Mouse (Mus musculus) adrenal gland, adult 18-20 months (tissue): ENCODE data around the gene Ddx27. TPM values are rescaled to one million over a fixed set of nuclear protein-coding genes. Genes with fewer than 3 reads are reported as not detected.
"Not testable (repeated sequence)": the region's sequence is repeated elsewhere in the genome, so short reads cannot be mapped to it uniquely, and the experiment has no call there.

ENCODE experiments used
- DNase-seq, 2 experiments: peaks; one replicate each; pipeline ENCODE4 v3.0.0; 2021 to 2022; ENCODE audit warnings: low spot score in 2 of 2
- long read RNA-seq, 2 experiments: library from polyadenylated mRNA; stranded (forward); transcript quantifications; one replicate each; pipeline ENCODE4 v2.0.0; 2021
- total RNA-seq, 2 experiments: library from RNA; stranded (reverse); gene quantifications; 1 replicate in 1 of 2; 2 replicates in 1 of 2; pipeline ENCODE4 v1.2.3; 2021

Ddx27 gene
- 10 to 100 TPM; 30.6 to 35.9 TPM for total RNA-seq
- long read RNA-seq, experiment 1, transcript Ddx27-201 (21 exons, 2,714 nt) = major isoform, 54 of 61 reads
- long read RNA-seq, experiment 1, partial matches to known transcripts = 3 of 61 reads
- long read RNA-seq, experiment 1, other reads (novel, unspliced or antisense) = 4 of 61 reads
- long read RNA-seq, experiment 2, transcript Ddx27-201 (21 exons, 2,714 nt) = major isoform, 76 of 121 reads
- long read RNA-seq, experiment 2, partial matches to known transcripts = 38 of 121 reads
- long read RNA-seq, experiment 2, other reads (novel, unspliced or antisense) = 7 of 121 reads

GRCm38 (mm10) chr2:167014702-167015381 lies at the start of gene Ddx27:
Ddx27 (plus strand) TSS chr2:167015193.
- DNase-seq = peak; percentile 93

- DNase-seq = no peak
Observed at GRCm38 (mm10) chr2:166973153-166973552, 41.8 kb upstream of the Ddx27 start.

- no peak for DNase-seq
Observed at GRCm38 (mm10) chr2:166974177-166974872, 40.7 kb upstream of the Ddx27 start.

- no peak for DNase-seq
Observed at GRCm38 (mm10) chr2:166976356-166976755, 38.6 kb upstream of the Ddx27 start.

GRCm38 (mm10) chr2:166977490-166977889 lies 37.5 kb upstream of the Ddx27 start:
- DNase-seq = no peak

- no peak for DNase-seq
Observed at GRCm38 (mm10) chr2:166980161-166980560, 34.8 kb upstream of the Ddx27 start.

- no peak for DNase-seq
Observed at GRCm38 (mm10) chr2:166983351-166983894, 31.6 kb upstream of the Ddx27 start.

- no peak for DNase-seq
Observed at GRCm38 (mm10) chr2:166990861-166991260, 24.1 kb upstream of the Ddx27 start.

- DNase-seq = no peak
Observed at GRCm38 (mm10) chr2:166991945-166992344, 23.0 kb upstream of the Ddx27 start.

GRCm38 (mm10) chr2:166995021-166995795 lies 19.8 kb upstream of the Ddx27 start:
- DNase-seq = peak in 1 of 2 experiments; percentile 34

- peak; percentile 88 to 89 for DNase-seq
Observed at GRCm38 (mm10) chr2:166995796-166996532, 19.0 kb upstream of the Ddx27 start, which contains the start of gene Stau1. Stau1 (minus strand) TSS chr2:166996299.

- no peak for DNase-seq
Observed at GRCm38 (mm10) chr2:166996533-166996894, 18.5 kb upstream of the Ddx27 start.

GRCm38 (mm10) chr2:167001486-167001885 lies 13.5 kb upstream of the Ddx27 start:
- no peak for DNase-seq

GRCm38 (mm10) chr2:167004099-167004854 lies 10.7 kb upstream of the Ddx27 start:
- peak; percentile 37 to 76 for DNase-seq

GRCm38 (mm10) chr2:167006355-167006754 lies 8.6 kb upstream of the Ddx27 start:
- DNase-seq = no peak

GRCm38 (mm10) chr2:167007001-167007491 lies 7.9 kb upstream of the Ddx27 start:
- DNase-seq = no peak

- not testable (repeated sequence) for DNase-seq
Observed at GRCm38 (mm10) chr2:167007565-167007964, 7.4 kb upstream of the Ddx27 start.

GRCm38 (mm10) chr2:167009483-167009882 lies 5.5 kb upstream of the Ddx27 start:
- DNase-seq = no peak

GRCm38 (mm10) chr2:167010546-167010945 lies 4.4 kb upstream of the Ddx27 start:
- no peak for DNase-seq
